Mouse (Mus musculus) bone marrow, adult 2 months (tissue): Measurements from ENCODE around the gene Pde10a. TPM values are rescaled to one million over a fixed set of nuclear protein-coding genes. Genes with fewer than 3 reads are reported as not detected.

Experiments used
- H3K27ac ChIP-seq: fragments of 200-500 bp; 2 replicates; pipeline ENCODE4 v1.5.1; 2012; ENCODE audit warnings: low read depth, mild to moderate bottlenecking, control low read depth, inconsistent platforms, low read length; ENCODE audit not compliant: control insufficient read depth, poor library complexity, insufficient read depth
- H3K4me1 ChIP-seq: fragments of 200-500 bp; 2 replicates; pipeline ENCODE4 v1.6.1; 2011; ENCODE audit warnings: low read length; ENCODE audit not compliant: control insufficient read depth, insufficient read depth
- H3K4me3 ChIP-seq: fragments of 200-500 bp; replicated peaks from 2 replicates; pipeline ENCODE3; 2011; ENCODE audit warnings: mild to moderate bottlenecking, low read depth, low read length, control low read depth; ENCODE audit not compliant: control insufficient read depth
- CTCF ChIP-seq: fragments of 200-500 bp; IDR thresholded peaks from 2 replicates; pipeline ENCODE4 v1.5.1; 2011; ENCODE audit warnings: low read length, control low read depth; ENCODE audit not compliant: control insufficient read depth, insufficient read depth
- POLR2A ChIP-seq: fragments of 200-500 bp; IDR thresholded peaks from 2 replicates; pipeline ENCODE4 v1.6.1; 2011; ENCODE audit warnings: low read depth, mild to moderate bottlenecking, control low read depth, low read length, borderline replicate concordance; ENCODE audit not compliant: control insufficient read depth
- WGBS: fragments of 180-500 bp; shearing (Covaris S2); methylation state at CpG from one replicate; pipeline ENCODE4 v1.1.7; 2018; 5-methylcytosine and 5-hydroxymethylcytosine counted together
- polyA plus RNA-seq: library from polyadenylated mRNA; stranded (reverse); fragments of >200 nt; gene quantifications from 2 replicates; pipeline ENCODE4 v1.2.4, GENCODE M21; 2011; ENCODE audit warnings: low replicate concordance; ENCODE audit not compliant: missing spikeins, insufficient read depth, insufficient read length

Gene Pde10a
- polyA plus RNA-seq, 1 experiment = 5.5 TPM

DNA sequence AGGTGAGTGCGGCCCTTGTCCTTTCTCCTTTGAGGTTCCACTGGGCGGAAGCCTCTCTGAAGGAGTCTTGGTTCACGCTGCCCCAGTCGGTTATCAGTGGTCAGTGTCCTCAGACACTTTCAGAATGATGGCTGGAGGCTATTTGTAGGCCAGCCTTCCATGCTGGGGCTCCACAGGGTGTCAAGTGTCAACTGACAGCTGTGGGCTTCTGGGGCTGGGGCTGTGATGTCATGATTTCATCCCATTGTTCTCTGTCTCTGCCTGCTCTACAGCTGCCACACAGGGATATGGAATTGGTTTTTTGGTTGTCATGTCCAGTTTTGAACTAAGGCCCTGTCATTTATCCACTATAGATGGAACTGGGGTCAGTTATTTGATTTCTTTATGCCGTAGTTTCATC, 426.4 kb downstream of the Pde10a start:
- WGBS = 80% methylated on average over 5 of the region's 5 CpGs
- H3K4me1 ChIP-seq = no peaks in the 10 kb centered on the region
- TF ChIP-seq CTCF (no peak), POLR2A (no peak)
- H3K4me3 ChIP-seq = no peak overlapping the region
- H3K27ac ChIP-seq = no peak overlapping the region

GRCm38 (mm10) chr17:8952951-8953350, 427.8 kb downstream of the Pde10a start:
- 84% methylated on average over 8 of the region's 8 CpGs for WGBS
- H3K27ac ChIP-seq = no peak overlapping the region
- H3K4me1 ChIP-seq = no peaks in the 10 kb centered on the region
- TF ChIP-seq CTCF = no peak
- no peak for TF ChIP-seq POLR2A
- no peak overlapping the region for H3K4me3 ChIP-seq

DNA sequence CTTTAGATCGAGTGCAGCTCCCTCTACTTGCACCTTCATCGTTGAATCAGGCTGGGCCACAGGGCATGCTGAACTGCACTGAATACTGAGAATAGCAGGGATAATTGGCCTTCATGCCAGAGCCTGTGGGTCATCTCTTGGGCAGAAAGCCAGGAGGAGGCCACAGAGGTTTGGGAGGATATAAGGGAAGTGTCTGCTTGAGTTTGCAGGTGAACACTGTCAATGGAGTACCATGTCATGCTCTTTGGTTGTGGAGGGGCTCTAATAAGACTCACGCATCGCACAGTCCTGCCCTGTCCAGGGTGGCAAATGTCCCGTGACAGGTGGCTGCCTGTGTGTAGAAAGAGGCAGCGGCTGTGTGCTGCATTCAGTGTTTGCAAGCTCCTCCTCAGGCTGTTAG, 433.0 kb downstream of the Pde10a start:
- no peak overlapping the region for H3K4me3 ChIP-seq
- H3K27ac ChIP-seq = no peak overlapping the region
- TF ChIP-seq CTCF (no peak), POLR2A (no peak)
- 80% methylated on average over 6 of the region's 6 CpGs for WGBS
- H3K4me1 ChIP-seq = no peaks in the 10 kb centered on the region

DNA sequence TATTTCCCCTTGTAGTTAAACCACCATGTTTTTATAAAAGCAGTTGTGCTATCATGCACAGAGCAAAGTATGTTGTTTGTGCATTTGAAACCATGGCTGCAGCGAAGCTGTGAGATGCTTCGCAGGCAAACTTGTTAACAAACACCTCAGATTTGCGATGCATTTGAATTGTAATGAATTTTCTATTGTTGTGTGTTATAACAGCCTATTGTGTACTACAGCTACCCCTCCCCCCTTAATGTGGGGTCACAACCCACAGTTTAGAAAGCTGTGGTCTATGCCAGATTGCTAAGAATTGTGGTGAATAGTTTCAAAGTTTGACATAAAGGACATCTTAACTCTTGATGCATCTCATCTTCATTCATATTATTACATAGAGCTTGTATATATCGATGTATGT, 435.2 kb downstream of the Pde10a start:
- WGBS = 87% methylated on average over 4 of the region's 4 CpGs
- H3K27ac ChIP-seq = no peak overlapping the region

DNA sequence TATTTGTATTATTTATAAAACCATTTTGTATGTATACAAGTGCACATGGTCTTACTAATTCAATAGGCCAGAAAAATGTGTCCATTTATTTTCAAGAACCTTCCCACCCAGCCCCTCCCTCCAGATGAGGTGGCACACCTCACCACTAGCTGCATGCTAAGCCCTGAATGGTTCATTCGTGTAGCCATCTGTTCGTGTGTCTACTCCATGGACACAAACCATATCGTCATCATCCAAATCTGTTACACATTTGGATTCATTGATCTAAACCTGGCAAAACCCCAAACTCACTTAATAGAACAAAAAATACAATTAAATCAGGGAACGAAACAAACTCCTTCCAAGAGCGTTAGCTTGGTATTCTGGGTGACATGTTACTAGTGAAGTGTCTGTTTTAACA, 435.9 kb downstream of the Pde10a start:
- WGBS = 87% methylated on average over 5 of the region's 5 CpGs
- H3K4me1 ChIP-seq = no peaks in the 10 kb centered on the region
- H3K4me3 ChIP-seq = no peak overlapping the region
- H3K27ac ChIP-seq = no peak overlapping the region
- TF ChIP-seq POLR2A (no peak), CTCF (no peak)

More for the DNA sequence above, 435.2 kb downstream of the Pde10a start:
- H3K4me1 ChIP-seq = no peaks in the 10 kb centered on the region
- H3K4me3 ChIP-seq = no peak overlapping the region
- TF ChIP-seq POLR2A (no peak), CTCF (no peak)

DNA sequence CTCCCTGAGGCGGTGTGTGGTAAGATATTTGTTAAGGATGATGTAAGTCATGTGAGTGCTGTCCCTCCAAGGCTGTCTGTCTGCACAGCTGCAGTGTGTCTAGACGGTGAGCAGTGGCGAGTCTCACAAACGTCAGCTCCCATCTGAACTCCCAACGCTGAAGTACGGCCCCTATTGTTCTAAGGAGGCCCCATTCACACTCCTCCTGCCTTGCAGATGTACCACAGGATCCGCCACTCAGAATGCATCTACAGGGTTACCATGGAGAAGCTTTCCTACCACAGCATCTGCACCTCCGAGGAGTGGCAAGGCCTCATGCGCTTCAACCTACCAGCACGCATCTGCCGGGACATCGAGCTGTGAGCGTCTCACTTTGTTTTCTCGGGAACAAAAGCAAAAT, 436.5 kb downstream of the Pde10a start:
- H3K4me1 ChIP-seq = no peaks in the 10 kb centered on the region
- no peak overlapping the region for H3K27ac ChIP-seq
- 89% methylated on average over 14 of the region's 14 CpGs for WGBS
- no peak overlapping the region for H3K4me3 ChIP-seq
- TF ChIP-seq CTCF (no peak), POLR2A (no peak)

DNA sequence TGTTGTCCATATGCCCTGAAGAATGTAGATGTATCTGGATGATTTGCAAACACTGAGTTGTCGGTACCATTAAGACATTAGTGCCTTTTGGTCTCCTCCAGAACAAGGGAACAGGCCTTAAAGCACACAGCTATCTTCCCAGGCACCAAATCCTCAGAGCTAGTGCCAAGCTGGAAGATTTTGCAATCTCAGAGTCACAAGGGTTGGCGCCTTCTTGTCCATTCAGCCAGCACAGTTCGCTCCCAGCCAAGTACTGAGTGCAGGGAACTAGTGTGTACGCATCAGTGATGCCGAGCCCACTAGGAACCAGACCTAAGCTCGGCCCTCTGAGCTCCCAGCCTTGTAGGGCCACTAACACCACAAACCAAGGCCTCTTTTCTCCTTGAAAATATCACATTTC, 440.0 kb downstream of the Pde10a start:
- no peak for TF ChIP-seq POLR2A
- no peak for TF ChIP-seq CTCF
- 73% methylated on average over 6 of the region's 6 CpGs for WGBS
- no peaks in the 10 kb centered on the region for H3K4me1 ChIP-seq

GRCm38 (mm10) chr17:8972152-8972854, 447.1 kb downstream of the Pde10a start:
- Histone ChIP-seq H3K4me3 (no peak overlapping the region), H3K4me1 (no peaks in the 10 kb centered on the region), H3K27ac (no peak overlapping the region)
- TF ChIP-seq POLR2A (no peak), CTCF (no peak)
- WGBS = 62% methylated on average over 12 of the region's 12 CpGs

More for the DNA sequence above, 440.0 kb downstream of the Pde10a start:
- Histone ChIP-seq H3K4me3 (no peak overlapping the region), H3K27ac (no peak overlapping the region)

DNA sequence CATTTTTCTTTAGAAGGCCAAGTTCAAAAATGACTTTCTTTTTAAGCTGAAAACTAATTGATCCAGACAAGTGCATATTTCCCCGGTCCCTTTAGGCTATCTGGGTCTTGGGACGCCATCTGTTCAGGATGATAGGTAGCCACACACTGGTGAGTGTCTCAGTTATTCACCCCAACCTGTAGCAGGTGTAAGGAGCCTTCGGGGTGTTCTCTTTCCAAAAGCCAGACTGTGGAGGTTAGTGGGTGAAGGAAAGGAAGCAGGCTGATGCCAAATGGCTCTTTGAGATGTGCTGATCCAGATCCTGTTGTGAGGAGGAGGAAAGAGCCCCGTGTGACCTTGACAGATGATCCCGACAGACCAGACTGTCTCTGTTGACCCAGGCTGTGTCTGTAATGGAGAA, 448.2 kb downstream of the Pde10a start:
- Histone ChIP-seq H3K4me3 (no peak overlapping the region), H3K4me1 (no peaks in the 10 kb centered on the region), H3K27ac (no peak overlapping the region)
- no peak for TF ChIP-seq POLR2A
- TF ChIP-seq CTCF = no peak
- 24% methylated on average over 5 of the region's 5 CpGs for WGBS
